Mouse (Mus musculus): ENCODE data around the gene Bean1.
"Not testable (repeated sequence)": the region's sequence is repeated elsewhere in the genome, so short reads cannot be mapped to it uniquely, and the experiment has no call there.

Bean1 gene

GRCm38 (mm10) chr8:104242038-104242644, 71.9 kb downstream of the Bean1 start:
- no peak for DNase-seq (ENCODE audit: low read depth)

GRCm38 (mm10) chr8:104246621-104247020, 76.4 kb downstream of the Bean1 start:
- no peak for DNase-seq (ENCODE audit: low read depth)

DNA sequence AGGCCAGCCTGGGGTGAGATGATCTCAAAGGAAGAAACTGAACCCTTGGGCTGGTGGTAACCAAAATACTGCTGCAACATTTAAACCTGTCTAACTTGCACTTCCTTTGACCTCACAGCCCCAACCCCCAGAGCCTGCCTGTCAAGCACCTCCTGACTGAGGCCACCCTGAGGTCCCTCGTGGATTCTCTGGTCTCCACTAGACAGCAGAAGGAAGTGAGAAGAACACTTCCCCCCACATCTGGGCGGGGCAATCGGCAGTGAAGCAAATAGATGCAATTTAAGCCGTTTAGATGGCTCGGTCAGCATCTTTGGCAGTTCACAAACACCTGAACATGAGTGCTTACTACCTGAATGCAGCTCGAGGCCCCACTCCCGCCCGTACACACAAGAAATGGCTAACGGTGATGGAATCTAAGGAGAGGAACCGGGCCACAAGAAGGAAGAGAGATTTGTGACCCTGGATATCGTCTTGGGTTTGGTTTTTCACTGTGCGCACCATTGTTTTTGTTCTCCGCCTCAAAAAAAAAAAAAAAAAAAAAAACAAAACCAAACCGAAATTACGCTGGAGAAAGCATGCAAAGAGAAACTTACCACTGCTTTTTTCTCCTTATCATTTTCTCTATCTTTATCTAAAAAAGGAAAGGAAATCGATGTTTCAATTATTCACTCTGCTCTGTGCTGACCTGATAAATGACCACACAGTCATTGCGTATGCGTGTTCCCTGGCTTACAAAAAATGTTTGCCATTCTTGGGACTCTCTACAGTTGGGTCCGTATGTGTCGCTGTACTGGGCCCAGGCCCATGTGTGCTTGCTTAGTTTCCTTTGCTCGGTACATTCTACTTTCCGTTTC, 77.0 kb downstream of the Bean1 start:
- peak; percentile 92 for DNase-seq (ENCODE audit: low read depth)

DNA sequence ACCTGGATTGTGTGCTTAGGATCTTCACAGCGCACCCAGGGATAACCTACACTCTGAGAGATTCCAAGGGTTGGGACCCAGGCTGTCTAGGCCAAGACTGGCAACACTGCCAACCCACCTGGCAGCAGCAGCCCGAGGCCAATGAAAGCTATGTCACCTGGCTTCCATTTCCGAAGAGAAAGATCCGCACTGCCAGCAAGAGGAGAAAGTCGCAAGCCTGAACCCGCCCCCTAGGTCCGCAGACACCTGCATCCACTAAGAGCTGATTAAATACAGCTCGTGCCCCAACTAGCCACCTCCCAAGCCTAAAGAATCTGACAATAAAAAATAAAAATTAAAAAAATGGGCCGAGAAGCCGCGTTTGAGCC, 77.7 kb downstream of the Bean1 start:
- DNase-seq (ENCODE audit: low read depth): peak; percentile 76

- peak; percentile 92 for DNase-seq (ENCODE audit: low read depth)
These were observed 78.0 kb downstream of the Bean1 start, which contains the start of gene Tk2 for GRCm38 (mm10) chr8:104248276-104248675. TSS of gene Tk2 (minus strand) at chr8:104248558.

- DNase-seq (ENCODE audit: low read depth): peak; percentile 11
These were observed 79.3 kb downstream of the Bean1 start for GRCm38 (mm10) chr8:104249442-104249996.

- DNase-seq (ENCODE audit: low read depth): peak; percentile 93
These were observed 80.5 kb downstream of the Bean1 start, which contains the start of gene Cklf for GRCm38 (mm10) chr8:104250439-104251367. TSS of gene Cklf (plus strand) at chr8:104250861.

DNA sequence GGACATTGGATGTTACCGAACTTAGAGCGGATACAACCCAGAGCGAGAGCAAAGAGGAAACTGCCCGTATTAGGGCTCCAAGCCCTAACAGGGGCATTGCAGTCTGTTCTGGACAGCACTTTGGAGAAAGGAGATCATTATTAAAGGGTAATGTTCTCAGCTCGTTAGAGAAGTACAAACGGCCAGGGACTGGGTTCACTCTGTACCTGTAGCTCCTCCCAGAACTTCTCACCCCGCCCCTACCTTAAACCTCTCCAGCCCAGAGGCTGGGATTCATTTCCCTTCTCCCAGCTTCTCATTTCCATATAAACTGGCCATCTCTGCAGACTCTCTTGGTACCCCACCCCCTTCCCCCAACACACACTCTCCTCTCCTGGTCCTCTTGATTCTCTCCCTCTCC, 81.2 kb downstream of the Bean1 start:
- no peak for DNase-seq (ENCODE audit: low read depth)

- peak; percentile 82 for DNase-seq (ENCODE audit: low read depth)
These were observed 82.8 kb downstream of the Bean1 start for GRCm38 (mm10) chr8:104253016-104253415.

DNA sequence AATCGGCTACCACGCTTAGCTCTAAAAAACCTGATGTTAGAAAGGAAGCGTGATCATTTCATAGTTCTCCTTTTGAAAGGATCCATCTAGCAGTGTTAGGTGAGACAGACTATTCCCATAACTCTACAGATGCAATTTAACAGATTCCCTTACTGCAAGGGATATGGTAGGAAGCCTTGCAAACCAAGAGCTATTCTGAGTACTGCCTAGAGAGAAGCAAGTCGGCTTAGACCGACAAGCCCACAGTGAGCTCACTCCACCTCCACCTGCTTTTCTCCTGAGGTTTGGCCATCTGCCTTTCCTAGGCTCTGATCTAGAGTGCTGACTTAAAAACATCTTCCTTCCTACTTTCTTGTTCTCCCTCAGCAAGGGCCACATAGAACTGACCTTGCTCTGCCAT, 91.6 kb downstream of the Bean1 start:
- not testable (repeated sequence) for DNase-seq (ENCODE audit: low read depth)

DNA sequence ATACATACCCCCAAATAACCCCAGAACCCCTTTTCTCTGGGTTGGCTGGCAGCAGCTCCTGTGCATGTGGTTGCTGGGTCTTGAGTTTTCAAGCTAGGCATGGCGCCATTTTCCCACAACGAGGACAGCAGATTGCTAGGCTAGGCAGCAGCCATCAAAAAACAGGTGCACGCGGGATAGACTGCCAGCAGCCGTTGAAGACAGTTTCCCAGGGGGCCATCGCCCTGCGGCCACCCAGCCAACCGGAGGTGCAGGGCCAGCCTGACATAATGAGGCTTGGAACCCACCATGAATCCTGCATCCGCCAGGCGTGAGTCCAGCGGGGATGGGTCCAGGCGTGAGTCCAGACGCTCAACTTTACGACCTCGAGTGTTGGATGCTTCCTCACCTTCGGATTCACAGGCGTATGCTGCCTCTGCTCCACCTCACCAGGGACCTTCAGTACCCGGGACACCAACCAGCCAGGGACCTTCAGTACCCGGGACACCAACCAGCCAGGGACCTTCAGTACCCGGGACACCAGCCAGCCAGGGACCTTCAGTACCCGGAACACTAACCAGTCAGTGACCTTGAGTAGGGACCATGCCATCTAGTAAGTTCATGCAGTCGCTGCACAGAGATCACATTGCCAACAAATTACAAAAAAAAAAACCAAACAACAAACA, 94.2 kb downstream of the Bean1 start:
- not testable (repeated sequence) for DNase-seq (ENCODE audit: low read depth)

- no peak for DNase-seq (ENCODE audit: low read depth)
These were observed 98.1 kb downstream of the Bean1 start for GRCm38 (mm10) chr8:104268368-104268767.
